Comparison of ENCODE assay signal across 22 mouse cellular contexts in the genomic region with DNA sequence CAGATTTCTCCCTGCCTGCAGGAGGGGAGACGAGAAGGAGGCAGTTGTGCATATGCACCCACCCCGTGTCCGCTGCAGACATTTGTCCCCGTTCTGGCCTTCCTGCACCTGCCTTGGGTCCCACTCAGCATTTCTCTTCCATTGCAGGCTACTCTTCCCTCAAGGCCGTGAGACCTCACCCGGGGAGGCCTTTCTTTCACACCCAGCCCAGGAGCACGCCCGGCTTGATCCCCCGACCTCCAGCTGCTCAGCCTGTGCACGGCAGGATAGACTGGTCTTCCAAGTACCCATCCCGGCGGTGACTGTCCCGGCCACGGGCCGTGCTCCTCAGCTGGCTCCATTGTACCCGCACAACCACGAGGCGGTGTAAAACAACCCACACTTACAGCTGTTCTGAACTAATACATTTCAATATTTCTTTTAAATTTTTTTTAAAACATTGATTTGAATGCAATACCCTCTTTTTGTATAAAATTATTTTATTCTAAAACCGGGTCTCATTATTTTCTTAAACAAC. TPM values are rescaled to one million over a fixed set of nuclear protein-coding genes. Genes with fewer than 3 reads are reported as not detected.
DNase-seq lines count a peak whose midpoint lies in the region; ATAC-seq and TF ChIP-seq lines count a peak whose summit lies in the region.
"Had no signal": no experiment of that assay in that cellular context is flagged by ENCODE, and none has a peak within 500 bp of the region (broad histone marks: within the 10 kb centered on the region; RNA-seq: fewer than 3 reads in every experiment).

No protein-coding gene starts in this region.

- TF ChIP-seq CTCF in ES-Bruce4 (IDR thresholded peaks at IDR 0.05; ENCODE audit: low read depth, low read length): no peak

- TF ChIP-seq EP300 in ES-Bruce4 (IDR thresholded peaks at IDR 0.05; ENCODE audit: insufficient read depth, low read depth, low read length): no peak

- no peaks in the 10 kb centered on the region for H3K27me3 ChIP-seq in heart, embryonic 13.5 days (replicated peaks)
- H3K27me3 ChIP-seq in limb, embryonic 11.5 days (ENCODE audit: control insufficient read depth, insufficient read depth, low read length): no peaks in the 10 kb centered on the region
- no peaks in the 10 kb centered on the region for H3K27me3 ChIP-seq in limb, embryonic 10.5 days (ENCODE audit: low read depth, poor library complexity, severe bottlenecking)
- no peaks in the 10 kb centered on the region for H3K27me3 ChIP-seq in ES-Bruce4 (ENCODE audit: control insufficient read depth, insufficient read depth, low read length, poor library complexity, severe bottlenecking)
- H3K27me3 ChIP-seq: CH12.LX; forebrain, embryonic 15.5 days; kidney, embryonic 15.5 days; midbrain, embryonic 12.5 days had no signal

- H3K36me3 ChIP-seq in heart, embryonic 13.5 days: peaks cover 66% of the 10 kb centered on the region
- peaks cover 7% of the 10 kb centered on the region for H3K36me3 ChIP-seq in limb, embryonic 11.5 days (ENCODE audit: control insufficient read depth, insufficient read depth, low read length)
- peaks cover 75% of the 10 kb centered on the region for H3K36me3 ChIP-seq in limb, embryonic 10.5 days
- H3K36me3 ChIP-seq in ES-Bruce4 (ENCODE audit: control insufficient read depth, insufficient read depth, low read length, poor library complexity, severe bottlenecking): no peaks in the 10 kb centered on the region

- H3K4me3 ChIP-seq in heart, embryonic 13.5 days: no peak overlapping the region
- no peak overlapping the region for H3K4me3 ChIP-seq in limb, embryonic 11.5 days (ENCODE audit: low read depth, low read length)
- no peak overlapping the region for H3K4me3 ChIP-seq in limb, embryonic 10.5 days
- H3K4me3 ChIP-seq in ES-Bruce4 (ENCODE audit: low read depth, low read length): peak overlapping the region; percentile 65
- H3K4me3 ChIP-seq: forebrain, embryonic 15.5 days; kidney, embryonic 15.5 days; midbrain, embryonic 12.5 days had no signal

- peaks cover 18% of the 10 kb centered on the region for H3K4me1 ChIP-seq in heart, embryonic 13.5 days
- no peaks in the 10 kb centered on the region for H3K4me1 ChIP-seq in limb, embryonic 11.5 days (ENCODE audit: control insufficient read depth, insufficient read depth, low read length)
- no peaks in the 10 kb centered on the region for H3K4me1 ChIP-seq in limb, embryonic 10.5 days
- peaks cover 7% of the 10 kb centered on the region for H3K4me1 ChIP-seq in ES-Bruce4 (ENCODE audit: control insufficient read depth, insufficient read depth, low read length)
- H3K4me1 ChIP-seq: forebrain, embryonic 15.5 days; kidney, embryonic 15.5 days; midbrain, embryonic 12.5 days had no signal

- 86% methylated on average over 19 of the region's 19 CpGs for WGBS in heart, embryonic 13.5 days
- WGBS in limb, embryonic 11.5 days: 90% methylated on average over 19 of the region's 19 CpGs
- WGBS in limb, embryonic 10.5 days: 94% methylated on average over 19 of the region's 19 CpGs

- no peak overlapping the region for H3K4me2 ChIP-seq in heart, embryonic 13.5 days
- H3K4me2 ChIP-seq in limb, embryonic 11.5 days (ENCODE audit: low read depth, severe bottlenecking): no peak overlapping the region
- H3K4me2 ChIP-seq: forebrain, embryonic 15.5 days; kidney, embryonic 15.5 days; midbrain, embryonic 12.5 days had no signal

- H3K9me3 ChIP-seq in heart, embryonic 13.5 days: no peaks in the 10 kb centered on the region
- H3K9me3 ChIP-seq in limb, embryonic 11.5 days (ENCODE audit: control insufficient read depth, low read length): no peaks in the 10 kb centered on the region
- H3K9me3 ChIP-seq in limb, embryonic 10.5 days (replicated peaks): no peaks in the 10 kb centered on the region
- no peaks in the 10 kb centered on the region for H3K9me3 ChIP-seq in ES-Bruce4 (replicated peaks; ENCODE audit: control insufficient read depth, insufficient read depth, low read length, poor library complexity, severe bottlenecking)
- H3K9me3 ChIP-seq: forebrain, embryonic 15.5 days; kidney, embryonic 15.5 days; midbrain, embryonic 12.5 days had no signal

- TF ChIP-seq POLR2A in ES-Bruce4 (IDR thresholded peaks at IDR 0.05; ENCODE audit: insufficient read depth, low read length): no peak

- H3K9ac ChIP-seq in heart, embryonic 13.5 days: no peak overlapping the region
- H3K9ac ChIP-seq in limb, embryonic 11.5 days (ENCODE audit: low read length): no peak overlapping the region
- H3K9ac ChIP-seq in ES-Bruce4 (ENCODE audit: low read depth, poor library complexity, severe bottlenecking): peak overlapping the region; percentile 24
- H3K9ac ChIP-seq: forebrain, embryonic 15.5 days; kidney, embryonic 15.5 days; midbrain, embryonic 12.5 days had no signal

- no peak for ATAC-seq in heart, embryonic 13.5 days (ENCODE audit: extremely low read depth, insufficient number of reproducible peaks, low FRiP score, low TSS enrichment)
- ATAC-seq in limb, embryonic 11.5 days (ENCODE audit: insufficient number of reproducible peaks, low FRiP score, low TSS enrichment, low read depth): 0 out of 2 replicates have a peak, but pooled peaks have one; percentile 26
- ATAC-seq: forebrain, embryonic 15.5 days; hindbrain, postnatal 0 days had no signal

- H3K27ac ChIP-seq in heart, embryonic 13.5 days (replicated peaks): peak overlapping the region; percentile 80
- H3K27ac ChIP-seq in limb, embryonic 11.5 days (replicated peaks; ENCODE audit: low read depth, low read length): no peak overlapping the region
- no peak overlapping the region for H3K27ac ChIP-seq in limb, embryonic 10.5 days
- H3K27ac ChIP-seq in ES-Bruce4 (ENCODE audit: insufficient read depth, low read length): peak overlapping the region; percentile 60
- H3K27ac ChIP-seq: forebrain, embryonic 15.5 days; hindbrain, postnatal 0 days; kidney, embryonic 15.5 days; midbrain, embryonic 12.5 days; stomach, postnatal 0 days had no signal

- DNase-seq in heart, adult 18-20 months: no peak
- no peak for DNase-seq in limb, embryonic 11.5 days (ENCODE audit: low spot score)
- DNase-seq in limb, embryonic 10.5 days (ENCODE audit: low spot score): no peak
- peak; percentile 72 for DNase-seq in R1 (ENCODE audit: low read depth, low spot score)
- DNase-seq in thymus, adult 18-20 months: no peak
- DNase-seq: adrenal gland, postnatal 36 days; B cell, adult 2 months; cerebellum, adult 9-10 months; kidney, adult 11 months; kidney, postnatal 36 days; layer of hippocampus, postnatal 36 days; lung, adult 18-20 months; lung, postnatal 10 days; thymus, postnatal 25 days had no signal

RNA-seq across cellular contexts. Expression of a gene that starts 15.1 kb away (rescaled TPM):
- polyA plus RNA-seq in heart, embryonic 13.5 days (2015; fragmentation: Nextera tagmentation; extraction: Ambion mirVana): 62.7 and 72.4 TPM in 2 replicates
- 100 to 1,000 TPM; 125 to 127 TPM for total RNA-seq in heart, adult 18-20 months (2021)
- 144 and 157 TPM in 2 replicates for polyA plus RNA-seq in limb, embryonic 11.5 days (2014; fragmentation: Nextera tagmentation; extraction: Ambion mirVana)
- polyA plus RNA-seq in limb, embryonic 10.5 days (2016; fragmentation: Nextera tagmentation; extraction: Ambion mirVana): 89.0 and 114 TPM in 2 replicates
- 322 and 323 TPM in 2 replicates for polyA plus RNA-seq in ES-Bruce4 (2011; ENCODE audit: insufficient read depth, insufficient read length, low read depth, missing spikeins)

RNA-seq across cellular contexts. Expression of a gene that starts 58.5 kb away (rescaled TPM):
- 14.0 and 14.9 TPM in 2 replicates for polyA plus RNA-seq in heart, embryonic 13.5 days (2015; fragmentation: Nextera tagmentation; extraction: Ambion mirVana)
- 10 to 100 TPM; 10.7 to 12.2 TPM for total RNA-seq in heart, adult 18-20 months (2021)
- 42.7 and 47.5 TPM in 2 replicates for polyA plus RNA-seq in limb, embryonic 11.5 days (2014; fragmentation: Nextera tagmentation; extraction: Ambion mirVana)
- 46.7 and 47.4 TPM in 2 replicates for polyA plus RNA-seq in limb, embryonic 10.5 days (2016; fragmentation: Nextera tagmentation; extraction: Ambion mirVana)
- 17.1 and 17.5 TPM in 2 replicates for polyA plus RNA-seq in ES-Bruce4 (2011; ENCODE audit: insufficient read depth, insufficient read length, low read depth, missing spikeins)

RNA-seq across cellular contexts. Expression of a gene that starts 58.6 kb away (rescaled TPM):
- 39.6 and 39.7 TPM in 2 replicates for polyA plus RNA-seq in heart, embryonic 13.5 days (2015; fragmentation: Nextera tagmentation; extraction: Ambion mirVana)
- 10 to 100 TPM; 32.0 to 33.2 TPM for total RNA-seq in heart, adult 18-20 months (2021)
- 31.9 and 33.2 TPM in 2 replicates for polyA plus RNA-seq in limb, embryonic 11.5 days (2014; fragmentation: Nextera tagmentation; extraction: Ambion mirVana)
- polyA plus RNA-seq in limb, embryonic 10.5 days (2016; fragmentation: Nextera tagmentation; extraction: Ambion mirVana): 22.2 and 25.5 TPM in 2 replicates
- 16.4 and 19.1 TPM in 2 replicates for polyA plus RNA-seq in ES-Bruce4 (2011; ENCODE audit: insufficient read depth, insufficient read length, low read depth, missing spikeins)

Comparison
In these comparisons a context has a peak if more than half of its experiments do, and no peak if none do; other contexts are left out.
1. H3K27ac ChIP-seq: peak in heart, embryonic 13.5 days (single experiment) and ES-Bruce4 (single experiment); none in limb, embryonic 11.5 days (single experiment) and limb, embryonic 10.5 days (single experiment).